8 mouse cellular contexts compared by ENCODE assay signal in the genomic region with DNA sequence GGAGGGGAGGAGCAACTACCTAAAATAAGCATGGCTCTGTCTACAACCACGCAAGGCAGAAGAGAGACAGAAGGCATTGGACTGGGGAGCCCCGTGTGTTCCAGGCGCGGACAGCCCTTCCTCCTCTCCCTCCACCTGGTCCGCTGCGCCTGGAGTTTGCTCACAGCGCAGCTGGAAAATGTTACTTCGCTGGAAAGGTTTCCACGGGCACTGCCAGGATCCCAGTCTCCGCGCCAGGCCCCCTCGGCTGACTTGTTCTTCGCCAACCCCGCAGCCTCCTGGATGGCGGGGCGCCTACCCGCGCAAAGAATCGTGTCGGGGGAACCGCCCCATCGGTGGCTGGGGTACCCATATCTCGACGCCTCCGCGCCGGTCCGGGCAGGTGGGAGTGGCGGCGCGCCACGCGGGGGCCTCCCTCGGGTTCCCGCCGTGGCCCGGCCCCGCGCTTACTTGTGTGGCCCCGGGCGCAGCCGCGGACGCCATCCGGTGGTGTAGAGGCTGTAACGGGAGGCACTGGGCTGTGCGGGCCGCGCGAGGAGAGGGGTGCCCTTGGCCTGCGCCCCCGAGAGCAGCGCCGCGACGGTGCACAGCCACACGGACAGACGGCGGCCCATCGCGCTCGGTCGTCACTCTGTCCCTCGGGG. TPM values are rescaled to one million over a fixed set of nuclear protein-coding genes. Genes with fewer than 3 reads are reported as not detected.
DNase-seq lines count a peak whose midpoint lies in the region; ATAC-seq and TF ChIP-seq lines count a peak whose summit lies in the region.

No protein-coding gene starts in this region.

- 2% methylated on average over 54 of the region's 64 CpGs for WGBS in embryonic facial prominence, embryonic 12.5 days
- WGBS in hindbrain, embryonic 14.5 days = 2% methylated on average over 63 of the region's 64 CpGs
- WGBS in midbrain, embryonic 16.5 days = under 1% methylated on average over 64 of the region's 64 CpGs

- ATAC-seq in embryonic facial prominence, embryonic 12.5 days (ENCODE audit: insufficient number of reproducible peaks, insufficient read depth, low FRiP score, low TSS enrichment) = peak; percentile 49; the same call in 1 of the 2 replicates
- ATAC-seq in hindbrain, embryonic 14.5 days (ENCODE audit: low FRiP score) = peak; percentile 10; the same call in 1 of the 2 replicates
- peak; percentile 65; the same call in 1 of the 2 replicates for ATAC-seq in midbrain, embryonic 16.5 days

- intact Hi-C loops in left cerebral cortex, adult 2 months (cut with DNase I) = no loop called here
- intact Hi-C loops in left cerebral cortex, postnatal 36 days (cut with DNase I) = no loop called here

- H3K4me1 ChIP-seq in embryonic facial prominence, embryonic 12.5 days = peaks cover 18% of the 10 kb centered on the region
- H3K4me1 ChIP-seq in hindbrain, embryonic 14.5 days (replicated peaks; ENCODE audit: control insufficient read depth, insufficient read depth, low read length) = peaks cover 7% of the 10 kb centered on the region; the same call in 1 of the 2 replicates
- peaks cover 11% of the 10 kb centered on the region for H3K4me1 ChIP-seq in midbrain, embryonic 16.5 days (ENCODE audit: control insufficient read depth, insufficient read depth, low read length)

- H3K9ac ChIP-seq in embryonic facial prominence, embryonic 12.5 days = peak overlapping the region; percentile 68
- H3K9ac ChIP-seq in hindbrain, embryonic 14.5 days = peak overlapping the region; percentile 45
- H3K9ac ChIP-seq in midbrain, embryonic 16.5 days (ENCODE audit: low read depth, low read length) = peak overlapping the region; percentile 55

- peak overlapping the region; percentile 35 for H3K4me3 ChIP-seq in left cerebral cortex, adult 2 months
- H3K4me3 ChIP-seq in embryonic facial prominence, embryonic 12.5 days = peak overlapping the region; percentile 60
- H3K4me3 ChIP-seq in hindbrain, embryonic 14.5 days (replicated peaks; ENCODE audit: low read length) = peak overlapping the region; percentile 46
- peak overlapping the region; percentile 45 for H3K4me3 ChIP-seq in midbrain, embryonic 16.5 days (ENCODE audit: low read depth, low read length)

- no peak for TF ChIP-seq CTCF in left cerebral cortex, adult 2 months (IDR thresholded peaks at IDR 0.05)

- H3K9me3 ChIP-seq in embryonic facial prominence, embryonic 12.5 days = no peaks in the 10 kb centered on the region
- no peaks in the 10 kb centered on the region for H3K9me3 ChIP-seq in hindbrain, embryonic 14.5 days (ENCODE audit: control insufficient read depth, low read length)
- H3K9me3 ChIP-seq in midbrain, embryonic 16.5 days (replicated peaks; ENCODE audit: control insufficient read depth, low read length, poor library complexity, severe bottlenecking) = no peaks in the 10 kb centered on the region

- no peak overlapping the region for H3K27ac ChIP-seq in left cerebral cortex, adult 2 months
- peak overlapping the region; percentile 30; the same call in 1 of the 2 replicates for H3K27ac ChIP-seq in embryonic facial prominence, embryonic 12.5 days
- no peak overlapping the region for H3K27ac ChIP-seq in hindbrain, embryonic 14.5 days
- no peak overlapping the region for H3K27ac ChIP-seq in midbrain, embryonic 16.5 days (ENCODE audit: low read length)

- DNase-seq in left cerebral cortex, adult 2 months (ENCODE audit: extremely low spot score in 1 of 2, low spot score in 2 of 2) = no peak
- no peak for DNase-seq in left cerebral cortex, postnatal 36 days (ENCODE audit: low spot score in 2 of 2)
- no peak for DNase-seq in hindbrain, embryonic 14.5 days (ENCODE audit: low spot score)
- DNase-seq in Muller cell, postnatal 12 days (ENCODE audit: inconsistent ontology term) = no peak
- DNase-seq in ovary, postnatal 14 days (ENCODE audit: low spot score) = no peak
- no peak for DNase-seq in frontal cortex, postnatal 10 days (ENCODE audit: low spot score in 2 of 2)

- H3K36me3 ChIP-seq in embryonic facial prominence, embryonic 12.5 days = peaks cover 13% of the 10 kb centered on the region; the same call in 1 of the 2 replicates
- H3K36me3 ChIP-seq in hindbrain, embryonic 14.5 days (replicated peaks; ENCODE audit: control insufficient read depth, insufficient read depth) = no peaks in the 10 kb centered on the region
- H3K36me3 ChIP-seq in midbrain, embryonic 16.5 days (ENCODE audit: control insufficient read depth, insufficient read depth, low read length) = no peaks in the 10 kb centered on the region

- peaks cover 57% of the 10 kb centered on the region for H3K27me3 ChIP-seq in embryonic facial prominence, embryonic 12.5 days
- peaks cover 51% of the 10 kb centered on the region for H3K27me3 ChIP-seq in hindbrain, embryonic 14.5 days (ENCODE audit: control insufficient read depth, insufficient read depth, low read length)
- peaks cover 36% of the 10 kb centered on the region for H3K27me3 ChIP-seq in midbrain, embryonic 16.5 days (ENCODE audit: control insufficient read depth, insufficient read depth, low read depth, low read length)

- peak overlapping the region; percentile 92 for H3K4me2 ChIP-seq in embryonic facial prominence, embryonic 12.5 days (replicated peaks)
- H3K4me2 ChIP-seq in hindbrain, embryonic 14.5 days (replicated peaks) = peak overlapping the region; percentile 73
- peak overlapping the region; percentile 86 for H3K4me2 ChIP-seq in midbrain, embryonic 16.5 days (ENCODE audit: low read length)

RNA-seq across cellular contexts. Expression of gene Emilin3, which starts 0.4 kb away (rescaled TPM):
- total RNA-seq in left cerebral cortex, adult 2 months (2021) = under 1 TPM; 0.45 to 0.49 TPM
- total RNA-seq in left cerebral cortex, postnatal 36 days (2021) = under 1 TPM in 1 of 2 experiments, not detected in 1; 0.27 TPM
- 20.5 and 22.3 TPM in 2 replicates for polyA plus RNA-seq in embryonic facial prominence, embryonic 12.5 days (2016; fragmentation: Nextera tagmentation; extraction: Ambion mirVana)
- polyA plus RNA-seq in hindbrain, embryonic 14.5 days (2014; fragmentation: Nextera tagmentation; extraction: Ambion mirVana) = 0.52 and 0.55 TPM in 2 replicates
- polyA plus RNA-seq in midbrain, embryonic 16.5 days (2015; fragmentation: Nextera tagmentation; extraction: Ambion mirVana) = 0.58 and 0.65 TPM in 2 replicates

RNA-seq across cellular contexts. Expression of gene Lpin3, which starts 31.2 kb away (rescaled TPM):
- total RNA-seq in left cerebral cortex, adult 2 months (2021) = 1 to 10 TPM in 1 of 2 experiments, under 1 TPM in 1; 0.65 to 1.8 TPM
- 1 to 10 TPM in 1 of 2 experiments, under 1 TPM in 1; 0.79 to 1.4 TPM for total RNA-seq in left cerebral cortex, postnatal 36 days (2021)
- polyA plus RNA-seq in embryonic facial prominence, embryonic 12.5 days (2016; fragmentation: Nextera tagmentation; extraction: Ambion mirVana) = 2.1 and 2.7 TPM in 2 replicates
- polyA plus RNA-seq in hindbrain, embryonic 14.5 days (2014; fragmentation: Nextera tagmentation; extraction: Ambion mirVana) = 0.22 and 0.66 TPM in 2 replicates
- 0.33 and 0.45 TPM in 2 replicates for polyA plus RNA-seq in midbrain, embryonic 16.5 days (2015; fragmentation: Nextera tagmentation; extraction: Ambion mirVana)

RNA-seq across cellular contexts. Expression of gene Zhx3, which starts 38.9 kb away (rescaled TPM):
- 10 to 100 TPM; 67.8 to 81.4 TPM for total RNA-seq in left cerebral cortex, adult 2 months (2021)
- total RNA-seq in left cerebral cortex, postnatal 36 days (2021) = 10 to 100 TPM; 63.4 to 84.0 TPM
- polyA plus RNA-seq in embryonic facial prominence, embryonic 12.5 days (2016; fragmentation: Nextera tagmentation; extraction: Ambion mirVana) = 12.0 and 12.2 TPM in 2 replicates
- polyA plus RNA-seq in hindbrain, embryonic 14.5 days (2014; fragmentation: Nextera tagmentation; extraction: Ambion mirVana) = 17.9 and 19.6 TPM in 2 replicates
- 21.1 and 22.6 TPM in 2 replicates for polyA plus RNA-seq in midbrain, embryonic 16.5 days (2015; fragmentation: Nextera tagmentation; extraction: Ambion mirVana)

Comparison
In these comparisons a context has a peak if more than half of its experiments do, and no peak if none do; other contexts are left out.
1. ATAC-seq: peak in every context shown above with its lines; median percentile 65 in midbrain, embryonic 16.5 days; 49 in embryonic facial prominence, embryonic 12.5 days; 10 in hindbrain, embryonic 14.5 days.
2. RNA of gene Emilin3, which starts 0.4 kb away (polyA plus RNA-seq): 20.5 to 22.3 TPM in embryonic facial prominence, embryonic 12.5 days; 0.58 to 0.65 TPM in midbrain, embryonic 16.5 days and 0.52 to 0.55 TPM in hindbrain, embryonic 14.5 days; every median in the first group is over 10 times any median in the second.
3. Peak in every context shown above with its lines, with median percentiles within 50 percentile points of each other: H3K4me3 ChIP-seq, H3K4me2 ChIP-seq and H3K9ac ChIP-seq.